Mouse (Mus musculus): Measurements from ENCODE around the gene Sh3bgrl3. TPM values are rescaled to one million over a fixed set of nuclear protein-coding genes. Genes with fewer than 3 reads are reported as not detected.

The Sh3bgrl3 gene
- polyA plus RNA-seq, 1 experiment: 911 TPM

- Histone ChIP-seq H3K27ac (ENCODE audit: insufficient read depth, low read depth, low read length) (no peak overlapping the region), H3K4me1 (ENCODE audit: control insufficient read depth, insufficient read depth, insufficient read length, low read length) (peaks cover 5% of the 10 kb centered on the region; the same call in 1 of the 2 replicates), H3K36me3 (ENCODE audit: control insufficient read depth, insufficient read depth, low read length) (peaks cover 29% of the 10 kb centered on the region), H3K4me3 (ENCODE audit: low read depth, low read length) (peak overlapping the region; percentile 32), H3K27me3 (ENCODE audit: control insufficient read depth, insufficient read depth, low read length) (no peaks in the 10 kb centered on the region)
- TF ChIP-seq CTCF (IDR thresholded peaks at IDR 0.05; ENCODE audit: extremely low read depth, insufficient read length, insufficient replicate concordance, low read depth, low read length) (no peak), POLR2A (IDR thresholded peaks at IDR 0.05; ENCODE audit: low read depth, low read length) (no peak)
- 8% methylated on average over 7 of the region's 7 CpGs for WGBS
These were observed 46.1 kb downstream of the Sh3bgrl3 start for GRCm38 (mm10) chr4:134082460-134082859.

DNA sequence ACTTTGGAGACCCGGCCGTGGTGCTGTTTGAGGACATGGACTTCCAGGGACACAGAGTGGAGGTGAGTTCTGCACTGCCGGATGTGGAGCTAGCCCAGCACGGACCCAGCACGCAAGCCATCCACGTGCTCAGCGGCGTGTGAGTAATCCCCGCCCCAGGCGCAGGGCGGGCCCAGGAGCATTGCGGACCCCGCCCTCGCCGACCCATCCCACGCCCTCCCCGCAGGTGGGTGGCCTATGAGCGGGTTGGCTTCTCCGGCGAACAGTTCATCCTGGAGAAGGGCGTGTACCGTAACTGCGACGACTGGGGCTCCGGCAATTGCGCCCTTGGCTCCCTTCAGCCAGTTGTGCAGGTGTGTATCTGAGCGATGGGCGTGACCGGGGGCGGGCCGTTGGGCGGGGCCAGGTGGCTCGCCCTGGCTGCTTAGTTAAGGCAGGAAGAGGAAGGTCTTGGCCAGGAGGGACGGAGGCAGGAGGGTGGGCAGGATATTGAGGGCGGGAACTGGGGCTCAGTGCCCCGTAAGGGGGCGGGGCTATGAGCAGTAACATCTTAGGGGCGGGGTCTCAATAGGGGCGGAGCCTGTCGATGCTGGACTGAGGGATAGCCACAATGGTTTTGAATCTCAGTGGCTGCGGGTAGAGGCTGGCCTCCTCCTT is 46.7 kb downstream of the Sh3bgrl3 start:
- WGBS: under 1% methylated on average over 41 of the region's 41 CpGs

DNA sequence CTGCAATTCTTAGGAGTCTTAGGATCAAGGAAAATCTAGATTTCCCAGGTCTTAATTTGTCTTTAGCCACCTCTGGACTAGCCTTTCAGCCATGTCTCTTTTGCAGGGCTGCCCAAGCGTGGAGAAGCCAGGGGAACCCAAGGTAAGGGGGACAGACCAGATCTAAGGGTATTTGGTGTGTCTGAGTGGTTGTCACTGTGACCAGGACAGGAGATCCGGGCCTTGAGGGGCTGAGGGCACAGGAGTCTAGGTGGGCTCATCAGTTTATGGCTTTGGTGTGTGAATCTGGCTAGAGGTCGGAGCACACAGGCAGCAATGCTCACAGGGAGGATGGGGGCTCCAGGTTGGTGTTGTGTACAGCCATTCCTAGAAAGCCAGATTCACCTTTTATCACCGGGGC is 47.9 kb downstream of the Sh3bgrl3 start:
- peaks cover 5% of the 10 kb centered on the region; the same call in 1 of the 2 replicates for H3K4me1 ChIP-seq (ENCODE audit: control insufficient read depth, insufficient read depth, insufficient read length, low read length)
- no peak overlapping the region for H3K27ac ChIP-seq (ENCODE audit: insufficient read depth, low read depth, low read length)
- peaks cover 34% of the 10 kb centered on the region for H3K36me3 ChIP-seq (ENCODE audit: control insufficient read depth, insufficient read depth, low read length)
- no peaks in the 10 kb centered on the region for H3K27me3 ChIP-seq (ENCODE audit: control insufficient read depth, insufficient read depth, low read length)
- TF ChIP-seq CTCF (IDR thresholded peaks at IDR 0.05; ENCODE audit: extremely low read depth, insufficient read length, insufficient replicate concordance, low read depth, low read length) (no peak), POLR2A (IDR thresholded peaks at IDR 0.05; ENCODE audit: low read depth, low read length) (no peak)
- WGBS: 88% methylated on average over 4 of the region's 4 CpGs
- no peak overlapping the region for H3K4me3 ChIP-seq (ENCODE audit: low read depth, low read length)

More for the DNA sequence above, 46.7 kb downstream of the Sh3bgrl3 start:
- Histone ChIP-seq H3K36me3 (ENCODE audit: control insufficient read depth, insufficient read depth, low read length) (peaks cover 31% of the 10 kb centered on the region), H3K27me3 (ENCODE audit: control insufficient read depth, insufficient read depth, low read length) (no peaks in the 10 kb centered on the region), H3K4me1 (ENCODE audit: control insufficient read depth, insufficient read depth, insufficient read length, low read length) (peaks cover 5% of the 10 kb centered on the region; the same call in 1 of the 2 replicates), H3K4me3 (ENCODE audit: low read depth, low read length) (peak overlapping the region; percentile 32), H3K27ac (ENCODE audit: insufficient read depth, low read depth, low read length) (no peak overlapping the region)
- peak; percentile 27; the same call in 1 of the 2 replicates for TF ChIP-seq POLR2A (IDR thresholded peaks at IDR 0.05; ENCODE audit: low read depth, low read length)
- no peak for TF ChIP-seq CTCF (IDR thresholded peaks at IDR 0.05; ENCODE audit: extremely low read depth, insufficient read length, insufficient replicate concordance, low read depth, low read length)

GRCm38 (mm10) chr4:134078694-134079093 is 49.9 kb downstream of the Sh3bgrl3 start:
- H3K4me1 ChIP-seq (ENCODE audit: control insufficient read depth, insufficient read depth, insufficient read length, low read length): peaks cover 5% of the 10 kb centered on the region; the same call in 1 of the 2 replicates
- 31% methylated on average over 3 of the region's 3 CpGs for WGBS
- H3K4me3 ChIP-seq (ENCODE audit: low read depth, low read length): no peak overlapping the region
- H3K27ac ChIP-seq (ENCODE audit: insufficient read depth, low read depth, low read length): no peak overlapping the region
- peaks cover 37% of the 10 kb centered on the region for H3K36me3 ChIP-seq (ENCODE audit: control insufficient read depth, insufficient read depth, low read length)
- TF ChIP-seq CTCF (IDR thresholded peaks at IDR 0.05; ENCODE audit: extremely low read depth, insufficient read length, insufficient replicate concordance, low read depth, low read length): peak; percentile 42; the same call in 1 of the 2 replicates
- no peak for TF ChIP-seq POLR2A (IDR thresholded peaks at IDR 0.05; ENCODE audit: low read depth, low read length)
- no peaks in the 10 kb centered on the region for H3K27me3 ChIP-seq (ENCODE audit: control insufficient read depth, insufficient read depth, low read length)

Other genes with a start within 250 kb of the Sh3bgrl3 start
- gene Rps6ka1, start 241.0 kb downstream of the Sh3bgrl3 start, polyA plus RNA-seq (2012; rRNA removed): 91.5 and 220 TPM in 2 replicates
- 2.5 and 6.3 TPM in 2 replicates for gene Hmgn2, start 160.1 kb downstream of the Sh3bgrl3 start, polyA plus RNA-seq (2012; rRNA removed)
- 10.3 and 16.0 TPM in 2 replicates for gene Dhdds, start 127.9 kb downstream of the Sh3bgrl3 start, polyA plus RNA-seq (2012; rRNA removed)
- not detected in 2 replicates for gene Lin28a, start 109.9 kb downstream of the Sh3bgrl3 start, polyA plus RNA-seq (2012; rRNA removed)
- 0.24 and 1.3 TPM in 2 replicates for gene Zfp683, start 75.0 kb downstream of the Sh3bgrl3 start, polyA plus RNA-seq (2012; rRNA removed)
- 57.7 and 92.5 TPM in 2 replicates for gene Crybg2, start 68.0 kb downstream of the Sh3bgrl3 start, polyA plus RNA-seq (2012; rRNA removed)
- 21.7 and 35.1 TPM in 2 replicates for gene Cd52, start 33.7 kb downstream of the Sh3bgrl3 start, polyA plus RNA-seq (2012; rRNA removed)
- 2.8 and 4.5 TPM in 2 replicates for gene Ubxn11, start 26.2 kb downstream of the Sh3bgrl3 start, polyA plus RNA-seq (2012; rRNA removed)
- gene Cep85, start 58.3 kb upstream of the Sh3bgrl3 start, polyA plus RNA-seq (2012; rRNA removed): 5.3 and 19.2 TPM in 2 replicates
- not detected in 2 replicates for gene Gm7534, start 74.2 kb upstream of the Sh3bgrl3 start, polyA plus RNA-seq (2012; rRNA removed)
- gene Catsper4, start 98.6 kb upstream of the Sh3bgrl3 start, polyA plus RNA-seq (2012; rRNA removed): 0.52 and 1.4 TPM in 2 replicates
- 16.3 and 42.5 TPM in 2 replicates for gene Cnksr1, start 109.6 kb upstream of the Sh3bgrl3 start, polyA plus RNA-seq (2012; rRNA removed)
- gene E130218I03Rik, start 114.9 kb upstream of the Sh3bgrl3 start, polyA plus RNA-seq (2012; rRNA removed): not detected in 2 replicates
- 6.4 and 7.2 TPM in 2 replicates for gene Zfp593, start 116.8 kb upstream of the Sh3bgrl3 start, polyA plus RNA-seq (2012; rRNA removed)
- 0.35 TPM in 1 of 2 replicates, not detected in the other for gene Gm30191, start 118.1 kb upstream of the Sh3bgrl3 start, polyA plus RNA-seq (2012; rRNA removed)
- 8.6 and 16.7 TPM in 2 replicates for gene Grrp1, start 125.3 kb upstream of the Sh3bgrl3 start, polyA plus RNA-seq (2012; rRNA removed)
- gene Pdik1l, start 159.1 kb upstream of the Sh3bgrl3 start, polyA plus RNA-seq (2012; rRNA removed): 1.4 and 1.6 TPM in 2 replicates
- gene Trim63, start 186.3 kb upstream of the Sh3bgrl3 start, polyA plus RNA-seq (2012; rRNA removed): 0.46 TPM in 1 of 2 replicates, not detected in the other
- gene Slc30a2, start 214.4 kb upstream of the Sh3bgrl3 start, polyA plus RNA-seq (2012; rRNA removed): 25.8 and 57.1 TPM in 2 replicates

All from small intestine, adult 2 months (tissue).